Mouse (Mus musculus): ENCODE measurements around the gene Tmem52b. TPM values are rescaled to one million over a fixed set of nuclear protein-coding genes. Genes with fewer than 3 reads are reported as not detected.

The Tmem52b gene
- not detected in 2 replicates for polyA plus RNA-seq (2012)

DNA sequence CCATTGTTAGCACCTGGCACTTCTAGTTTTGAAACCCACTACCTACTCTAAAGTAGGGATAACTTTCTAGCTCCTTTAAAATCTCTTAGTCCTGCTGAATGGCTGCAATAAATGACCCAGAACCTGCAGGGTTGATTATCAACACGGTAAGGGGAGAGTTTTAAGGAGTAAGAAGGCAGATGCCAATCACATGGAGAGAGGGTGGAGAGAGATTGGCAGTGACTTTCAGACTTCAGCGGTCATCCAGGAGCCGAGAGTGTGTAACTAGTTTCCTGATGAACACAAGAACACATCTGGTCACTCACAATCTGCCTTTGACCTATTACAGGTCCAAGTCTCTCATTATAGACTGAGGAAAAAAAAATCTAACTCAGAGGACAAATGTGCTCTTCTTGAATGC, at the start of gene Tmem52b:
TSS of gene Tmem52b (plus strand) at position 189 of the 400 bp plus-strand sequence.
- TF ChIP-seq GATA1 (IDR thresholded peaks at IDR 0.05; ENCODE audit: low read length): no peak

DNA sequence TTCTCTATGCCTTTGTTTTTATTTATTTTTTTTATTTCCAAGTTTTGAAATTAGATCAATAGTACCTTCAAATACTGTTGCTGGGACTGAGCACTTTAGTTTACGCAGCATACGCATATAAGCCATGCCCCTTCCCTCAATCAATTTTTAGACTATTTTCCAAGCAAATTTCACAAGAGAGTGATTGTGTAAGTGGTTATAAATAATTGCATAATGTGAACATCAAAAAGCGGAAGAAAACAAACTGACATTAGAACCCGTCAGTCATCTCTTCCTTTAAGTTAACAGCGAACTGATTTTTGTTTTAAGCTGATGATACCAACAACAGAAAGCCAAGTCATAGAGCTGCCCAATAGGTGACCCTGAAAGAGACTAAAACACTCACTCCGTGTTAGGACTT, 41.0 kb upstream of the Tmem52b start:
- TF ChIP-seq GATA1 (IDR thresholded peaks at IDR 0.05; ENCODE audit: low read length): no peak

DNA sequence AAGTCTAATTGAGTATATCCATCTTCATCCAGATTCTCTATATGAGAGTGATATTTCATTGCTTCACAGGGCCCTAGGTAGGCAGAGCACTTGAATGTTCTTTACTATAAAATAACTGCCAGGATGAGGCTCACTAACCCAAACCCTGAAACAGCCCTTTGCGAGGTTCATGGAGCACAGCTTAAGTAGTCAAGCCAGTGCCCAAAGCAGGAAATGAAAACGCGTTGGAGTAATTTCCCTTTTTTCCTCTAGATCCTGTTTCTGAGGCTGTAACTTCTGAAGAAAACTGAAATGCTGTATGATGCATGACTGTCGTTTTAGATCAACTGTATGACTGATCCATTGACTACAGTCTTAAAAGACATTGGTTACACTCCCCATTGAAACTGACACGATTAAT, 39.7 kb upstream of the Tmem52b start:
- no peak for TF ChIP-seq GATA1 (IDR thresholded peaks at IDR 0.05; ENCODE audit: low read length)

DNA sequence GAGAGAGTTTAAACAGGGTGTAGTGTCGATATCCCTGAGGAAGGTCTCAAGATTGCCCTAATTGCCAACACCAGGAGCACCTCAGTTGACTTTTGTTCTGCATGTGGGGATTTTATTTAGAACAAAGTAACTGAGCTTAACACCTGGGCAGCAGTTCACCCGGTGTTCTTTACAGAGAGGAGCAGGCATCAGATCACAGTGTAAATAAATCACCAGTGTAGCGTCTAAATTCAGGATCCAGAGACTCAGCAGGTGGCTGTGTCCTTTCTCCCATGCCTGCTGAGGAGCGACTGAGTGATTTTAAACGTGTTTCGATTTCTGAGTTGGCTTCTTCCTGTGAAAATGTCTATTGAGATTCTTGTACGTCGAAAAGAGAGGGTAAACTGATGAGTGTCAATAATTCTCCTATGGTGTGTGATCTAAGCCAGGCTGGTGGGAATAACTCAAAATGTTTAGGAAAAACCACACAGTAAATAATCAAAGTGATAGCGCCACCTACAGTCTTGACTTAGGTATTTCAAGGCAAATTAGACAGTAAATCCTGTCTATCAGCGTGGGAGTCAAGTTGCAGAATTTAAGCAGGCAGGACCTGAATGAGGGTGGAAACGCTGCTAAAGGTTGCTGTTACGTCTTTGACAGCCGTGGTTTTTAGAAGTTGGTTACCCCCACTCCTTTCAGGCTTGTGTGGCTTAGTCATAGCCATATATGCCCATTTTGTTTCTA, 35.8 kb upstream of the Tmem52b start:
- TF ChIP-seq GATA1 (IDR thresholded peaks at IDR 0.05; ENCODE audit: low read length): no peak

- no peak for TF ChIP-seq GATA1 (IDR thresholded peaks at IDR 0.05; ENCODE audit: low read length)
These were observed 32.0 kb upstream of the Tmem52b start for GRCm38 (mm10) chr6:129480089-129480958.

GRCm38 (mm10) chr6:129494924-129495323, 17.4 kb upstream of the Tmem52b start:
- TF ChIP-seq GATA1 (IDR thresholded peaks at IDR 0.05; ENCODE audit: low read length): no peak

DNA sequence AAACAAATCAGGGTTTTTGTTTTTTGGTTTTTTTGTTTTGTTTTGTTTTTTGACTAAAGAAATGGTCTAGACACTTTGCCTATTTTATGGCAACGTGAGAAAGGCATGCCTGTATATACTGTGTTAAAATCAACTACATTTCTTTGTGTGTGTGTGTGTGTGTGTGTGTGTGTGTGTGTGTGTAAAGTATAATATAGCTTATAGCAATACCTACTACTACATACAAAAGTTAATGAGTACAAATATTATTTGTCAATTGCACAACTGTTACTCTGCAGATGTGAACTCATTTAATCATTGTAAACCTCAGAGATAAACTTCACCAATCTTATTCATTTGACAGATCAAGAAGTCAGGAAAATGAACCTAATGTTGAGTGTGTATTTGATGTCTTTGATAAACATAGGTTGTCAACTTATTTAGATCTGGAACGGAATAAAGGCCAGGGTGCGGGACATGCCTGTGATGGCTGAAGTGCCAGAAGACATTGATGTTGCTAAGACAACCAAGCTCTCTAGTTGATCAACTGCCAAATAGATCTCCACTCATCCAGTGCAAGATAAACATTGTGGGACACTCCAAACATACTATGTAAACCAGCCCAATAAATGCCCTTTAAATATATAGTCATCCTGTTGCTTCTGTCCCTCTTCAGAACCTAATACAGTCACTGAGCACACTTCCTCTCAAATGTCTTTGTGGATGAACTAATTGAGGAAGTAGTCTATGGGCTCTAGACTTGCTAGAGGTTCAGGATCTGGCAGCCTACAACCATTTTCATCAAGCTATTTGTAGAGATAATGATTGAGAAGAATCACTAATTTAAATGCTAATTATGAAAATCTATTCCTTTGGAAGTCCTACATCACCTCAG, 14.8 kb upstream of the Tmem52b start:
- TF ChIP-seq GATA1 (IDR thresholded peaks at IDR 0.05; ENCODE audit: low read length): no peak

DNA sequence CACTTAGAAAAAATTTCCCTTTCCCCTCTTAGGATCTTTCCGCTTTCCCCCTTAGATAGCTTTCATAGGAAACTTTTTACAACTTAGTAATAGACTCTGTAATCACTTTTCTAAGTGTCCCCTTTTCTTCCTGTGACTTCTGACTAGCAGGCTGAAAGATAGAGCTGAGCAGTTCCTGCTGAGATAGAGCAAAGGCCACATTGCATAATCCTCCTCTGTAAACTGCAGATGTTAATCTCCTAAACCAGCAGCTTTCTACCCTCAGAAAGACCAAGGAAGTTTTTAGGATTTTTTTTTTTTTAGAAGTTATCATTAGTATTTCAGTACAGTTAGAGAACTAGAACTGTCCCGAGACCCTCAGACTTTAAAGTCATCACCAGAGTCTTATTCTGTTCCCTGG, 8.9 kb upstream of the Tmem52b start:
- no peak for TF ChIP-seq GATA1 (IDR thresholded peaks at IDR 0.05; ENCODE audit: low read length)

GRCm38 (mm10) chr6:129507024-129507423, 5.3 kb upstream of the Tmem52b start, which contains the start of gene Olr1:
Olr1 (minus strand) TSS chr6:129507165.
- TF ChIP-seq GATA1 (IDR thresholded peaks at IDR 0.05; ENCODE audit: low read length): no peak

- TF ChIP-seq GATA1 (IDR thresholded peaks at IDR 0.05; ENCODE audit: low read length): no peak
These were observed 2.0 kb upstream of the Tmem52b start for GRCm38 (mm10) chr6:129510120-129510911.

GRCm38 (mm10) chr6:129512868-129513267, 513 bp downstream of the Tmem52b start:
- no peak for TF ChIP-seq GATA1 (IDR thresholded peaks at IDR 0.05; ENCODE audit: low read length)

- TF ChIP-seq GATA1 (IDR thresholded peaks at IDR 0.05; ENCODE audit: low read length): no peak
These were observed 1.1 kb downstream of the Tmem52b start for GRCm38 (mm10) chr6:129513409-129513808.

GRCm38 (mm10) chr6:129514376-129514775, 2.0 kb downstream of the Tmem52b start:
- TF ChIP-seq GATA1 (IDR thresholded peaks at IDR 0.05; ENCODE audit: low read length): no peak

DNA sequence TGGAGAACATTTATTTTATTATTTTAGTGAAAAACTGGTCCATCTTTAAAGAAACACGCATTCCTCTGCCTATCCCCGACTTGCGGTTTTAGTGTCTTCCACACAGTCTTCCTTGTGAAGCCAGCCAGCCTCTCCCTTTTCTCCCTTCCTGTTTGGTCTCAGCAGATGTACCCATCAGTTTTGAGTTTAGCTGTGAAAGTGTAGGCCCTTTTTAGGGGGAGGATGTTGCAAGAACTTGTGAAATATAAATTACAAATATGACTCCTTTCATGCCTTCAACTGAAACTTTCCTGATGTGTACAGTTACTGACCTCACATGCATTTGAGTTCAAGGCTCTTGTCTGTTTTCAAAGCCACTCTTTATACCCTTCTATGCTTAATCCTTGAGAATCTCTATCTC, 2.7 kb downstream of the Tmem52b start:
- no peak for TF ChIP-seq GATA1 (IDR thresholded peaks at IDR 0.05; ENCODE audit: low read length)

DNA sequence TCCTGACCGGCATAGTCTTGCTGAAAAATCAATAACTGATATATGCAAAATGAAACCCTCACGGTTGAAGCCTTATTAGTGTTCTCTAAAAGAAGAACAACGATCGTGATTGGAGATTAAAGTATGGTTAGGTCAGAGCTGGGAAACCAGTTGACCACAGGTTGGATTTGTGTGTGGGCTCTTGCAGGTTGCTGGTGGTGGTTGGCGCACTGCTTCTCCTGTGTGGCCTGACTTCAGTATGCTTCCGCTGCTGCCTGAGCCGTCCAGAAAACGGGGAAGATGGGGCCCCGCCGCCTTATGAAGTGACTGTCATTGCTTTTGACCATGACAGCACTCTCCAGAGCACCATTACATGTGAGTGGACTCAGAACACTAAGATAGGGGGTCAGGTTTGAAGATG, 4.0 kb downstream of the Tmem52b start:
- no peak for TF ChIP-seq GATA1 (IDR thresholded peaks at IDR 0.05; ENCODE audit: low read length)
